Mouse (Mus musculus) forelimb bud, embryonic 11.5 days (tissue): Measurements from ENCODE around the gene Asic4.

ENCODE experiments used
- DNase-seq: peaks from one replicate; pipeline ENCODE4 v3.0.0-alpha.2; 2012; ENCODE audit warnings: low read depth, low spot score

Gene Asic4

GRCm38 (mm10) chr1:75443247-75444024 is 6.8 kb upstream of the Asic4 start:
- no peak for DNase-seq

GRCm38 (mm10) chr1:75444208-75444607 is 6.0 kb upstream of the Asic4 start:
- no peak for DNase-seq

- DNase-seq: no peak
These were observed 5.0 kb upstream of the Asic4 start for GRCm38 (mm10) chr1:75445141-75445701.

GRCm38 (mm10) chr1:75445751-75446611 is 4.3 kb upstream of the Asic4 start:
- DNase-seq: peak; percentile 70

- no peak for DNase-seq
These were observed 3.6 kb upstream of the Asic4 start for GRCm38 (mm10) chr1:75446656-75447055.

GRCm38 (mm10) chr1:75447265-75448051 is 2.8 kb upstream of the Asic4 start:
- no peak for DNase-seq

- no peak for DNase-seq
These were observed 2.2 kb upstream of the Asic4 start for GRCm38 (mm10) chr1:75448052-75448431.

- no peak for DNase-seq
These were observed 1.3 kb upstream of the Asic4 start for GRCm38 (mm10) chr1:75448937-75449336.

GRCm38 (mm10) chr1:75449377-75450135 is 680 bp upstream of the Asic4 start:
- no peak for DNase-seq

GRCm38 (mm10) chr1:75451900-75452299 is 1.7 kb downstream of the Asic4 start:
- no peak for DNase-seq

- DNase-seq: no peak
These were observed 5.2 kb downstream of the Asic4 start for GRCm38 (mm10) chr1:75455433-75455832.

GRCm38 (mm10) chr1:75455948-75456347 is 5.7 kb downstream of the Asic4 start:
- no peak for DNase-seq

GRCm38 (mm10) chr1:75456746-75457564 is 6.7 kb downstream of the Asic4 start:
- DNase-seq: no peak

GRCm38 (mm10) chr1:75457710-75458024 is 7.4 kb downstream of the Asic4 start:
- DNase-seq: no peak

- no peak for DNase-seq
These were observed 8.0 kb downstream of the Asic4 start for GRCm38 (mm10) chr1:75458025-75458788.

- no peak for DNase-seq
These were observed 8.8 kb downstream of the Asic4 start for GRCm38 (mm10) chr1:75458789-75459684.

- no peak for DNase-seq
These were observed 10.1 kb downstream of the Asic4 start for GRCm38 (mm10) chr1:75460297-75460696.

- no peak for DNase-seq
These were observed 12.4 kb downstream of the Asic4 start for GRCm38 (mm10) chr1:75462636-75463035.
